Mouse (Mus musculus): Measurements from ENCODE around the gene CN725425. TPM values are rescaled to one million over a fixed set of nuclear protein-coding genes. Genes with fewer than 3 reads are reported as not detected.

CN725425 gene
- total RNA-seq, 2 experiments from 2014 or later: not detected

Other genes starting within 250 kb of the CN725425 start
- 0.10 and 0.17 TPM in 2 replicates for gene Kif21a, start 149.5 kb upstream of the CN725425 start, total RNA-seq (2015)
- 1.1 and 1.8 TPM in 2 replicates for gene Kif21a, start 149.5 kb upstream of the CN725425 start, total RNA-seq (2017)
- 31.1 and 39.5 TPM in 2 replicates for gene Abcd2, start 7.7 kb upstream of the CN725425 start, total RNA-seq (2015)
- gene Abcd2, start 7.7 kb upstream of the CN725425 start, total RNA-seq (2017): 40.6 and 43.8 TPM in 2 replicates